Mouse (Mus musculus): ENCODE data around the gene Itpk1. TPM values are rescaled to one million over a fixed set of nuclear protein-coding genes. Genes with fewer than 3 reads are reported as not detected.

The Itpk1 gene
- polyA plus RNA-seq, 1 experiment, result 44.0 TPM

GRCm38 (mm10) chr12:102596410-102596809, 108.3 kb downstream of the Itpk1 start:
- no peak overlapping the region for H3K9ac ChIP-seq (ENCODE audit: low read depth, poor library complexity, severe bottlenecking)
- H3K4me1 ChIP-seq (ENCODE audit: control insufficient read depth, insufficient read depth, low read length), result peaks cover 10% of the 10 kb centered on the region
- H3K4me3 ChIP-seq (ENCODE audit: low read depth, low read length), result no peak overlapping the region
- H3K36me3 ChIP-seq (ENCODE audit: control insufficient read depth, insufficient read depth, low read length, poor library complexity, severe bottlenecking), result no peaks in the 10 kb centered on the region
- H3K9me3 ChIP-seq (replicated peaks; ENCODE audit: control insufficient read depth, insufficient read depth, low read length, poor library complexity, severe bottlenecking), result no peaks in the 10 kb centered on the region
- H3K27me3 ChIP-seq (ENCODE audit: control insufficient read depth, insufficient read depth, low read length, poor library complexity, severe bottlenecking), result no peaks in the 10 kb centered on the region
- TF ChIP-seq CTCF (IDR thresholded peaks at IDR 0.05; ENCODE audit: low read depth, low read length) (peak; percentile 78), EP300 (IDR thresholded peaks at IDR 0.05; ENCODE audit: insufficient read depth, low read depth, low read length) (no peak)
- H3K27ac ChIP-seq (ENCODE audit: insufficient read depth, low read length), result no peak overlapping the region

- no peaks in the 10 kb centered on the region for H3K36me3 ChIP-seq (ENCODE audit: control insufficient read depth, insufficient read depth, low read length, poor library complexity, severe bottlenecking)
- no peak overlapping the region for H3K9ac ChIP-seq (ENCODE audit: low read depth, poor library complexity, severe bottlenecking)
- H3K9me3 ChIP-seq (replicated peaks; ENCODE audit: control insufficient read depth, insufficient read depth, low read length, poor library complexity, severe bottlenecking), result no peaks in the 10 kb centered on the region
- H3K27me3 ChIP-seq (ENCODE audit: control insufficient read depth, insufficient read depth, low read length, poor library complexity, severe bottlenecking), result no peaks in the 10 kb centered on the region
- TF ChIP-seq EP300 (IDR thresholded peaks at IDR 0.05; ENCODE audit: insufficient read depth, low read depth, low read length) (no peak), POLR2A (IDR thresholded peaks at IDR 0.05; ENCODE audit: insufficient read depth, low read length) (no peak), CTCF (IDR thresholded peaks at IDR 0.05; ENCODE audit: low read depth, low read length) (no peak)
- no peak overlapping the region for H3K27ac ChIP-seq (ENCODE audit: insufficient read depth, low read length)
- H3K4me1 ChIP-seq (ENCODE audit: control insufficient read depth, insufficient read depth, low read length), result peaks cover 2% of the 10 kb centered on the region
- H3K4me3 ChIP-seq (ENCODE audit: low read depth, low read length), result no peak overlapping the region
These were observed 110.1 kb downstream of the Itpk1 start for GRCm38 (mm10) chr12:102594627-102595026.

GRCm38 (mm10) chr12:102593699-102594098, 111.0 kb downstream of the Itpk1 start:
- H3K9me3 ChIP-seq (replicated peaks; ENCODE audit: control insufficient read depth, insufficient read depth, low read length, poor library complexity, severe bottlenecking), result no peaks in the 10 kb centered on the region
- no peaks in the 10 kb centered on the region for H3K4me1 ChIP-seq (ENCODE audit: control insufficient read depth, insufficient read depth, low read length)
- H3K27ac ChIP-seq (ENCODE audit: insufficient read depth, low read length), result no peak overlapping the region
- H3K4me3 ChIP-seq (ENCODE audit: low read depth, low read length), result no peak overlapping the region
- no peaks in the 10 kb centered on the region for H3K27me3 ChIP-seq (ENCODE audit: control insufficient read depth, insufficient read depth, low read length, poor library complexity, severe bottlenecking)
- H3K36me3 ChIP-seq (ENCODE audit: control insufficient read depth, insufficient read depth, low read length, poor library complexity, severe bottlenecking), result no peaks in the 10 kb centered on the region
- H3K9ac ChIP-seq (ENCODE audit: low read depth, poor library complexity, severe bottlenecking), result no peak overlapping the region
- TF ChIP-seq POLR2A (IDR thresholded peaks at IDR 0.05; ENCODE audit: insufficient read depth, low read length) (no peak), CTCF (IDR thresholded peaks at IDR 0.05; ENCODE audit: low read depth, low read length) (no peak), EP300 (IDR thresholded peaks at IDR 0.05; ENCODE audit: insufficient read depth, low read depth, low read length) (no peak)

GRCm38 (mm10) chr12:102590711-102591360, 113.9 kb downstream of the Itpk1 start:
- Histone ChIP-seq H3K27me3 (ENCODE audit: control insufficient read depth, insufficient read depth, low read length, poor library complexity, severe bottlenecking) (no peaks in the 10 kb centered on the region), H3K9ac (ENCODE audit: low read depth, poor library complexity, severe bottlenecking) (no peak overlapping the region), H3K27ac (ENCODE audit: insufficient read depth, low read length) (no peak overlapping the region)

GRCm38 (mm10) chr12:102587106-102587505, 117.6 kb downstream of the Itpk1 start:
- Histone ChIP-seq H3K27ac (ENCODE audit: insufficient read depth, low read length) (no peak overlapping the region), H3K9ac (ENCODE audit: low read depth, poor library complexity, severe bottlenecking) (no peak overlapping the region), H3K9me3 (replicated peaks; ENCODE audit: control insufficient read depth, insufficient read depth, low read length, poor library complexity, severe bottlenecking) (no peaks in the 10 kb centered on the region), H3K27me3 (ENCODE audit: control insufficient read depth, insufficient read depth, low read length, poor library complexity, severe bottlenecking) (no peaks in the 10 kb centered on the region), H3K36me3 (ENCODE audit: control insufficient read depth, insufficient read depth, low read length, poor library complexity, severe bottlenecking) (peaks cover 7% of the 10 kb centered on the region), H3K4me3 (ENCODE audit: low read depth, low read length) (no peak overlapping the region), H3K4me1 (ENCODE audit: control insufficient read depth, insufficient read depth, low read length) (no peaks in the 10 kb centered on the region)
- TF ChIP-seq POLR2A (IDR thresholded peaks at IDR 0.05; ENCODE audit: insufficient read depth, low read length), result no peak

More at GRCm38 (mm10) chr12:102590711-102591360, 113.9 kb downstream of the Itpk1 start:
- no peak overlapping the region for H3K4me3 ChIP-seq (ENCODE audit: low read depth, low read length)
- peaks cover 5% of the 10 kb centered on the region; the same call in 1 of the 2 replicates for H3K36me3 ChIP-seq (ENCODE audit: control insufficient read depth, insufficient read depth, low read length, poor library complexity, severe bottlenecking)
- H3K9me3 ChIP-seq (replicated peaks; ENCODE audit: control insufficient read depth, insufficient read depth, low read length, poor library complexity, severe bottlenecking), result no peaks in the 10 kb centered on the region
- TF ChIP-seq POLR2A (IDR thresholded peaks at IDR 0.05; ENCODE audit: insufficient read depth, low read length) (no peak), CTCF (IDR thresholded peaks at IDR 0.05; ENCODE audit: low read depth, low read length) (no peak), EP300 (IDR thresholded peaks at IDR 0.05; ENCODE audit: insufficient read depth, low read depth, low read length) (no peak)
- no peaks in the 10 kb centered on the region for H3K4me1 ChIP-seq (ENCODE audit: control insufficient read depth, insufficient read depth, low read length)

- peaks cover 7% of the 10 kb centered on the region for H3K36me3 ChIP-seq (ENCODE audit: control insufficient read depth, insufficient read depth, low read length, poor library complexity, severe bottlenecking)
These were observed 118.3 kb downstream of the Itpk1 start for GRCm38 (mm10) chr12:102586286-102586881.

More at GRCm38 (mm10) chr12:102586286-102586881, 118.3 kb downstream of the Itpk1 start:
- TF ChIP-seq CTCF (IDR thresholded peaks at IDR 0.05; ENCODE audit: low read depth, low read length) (no peak), POLR2A (IDR thresholded peaks at IDR 0.05; ENCODE audit: insufficient read depth, low read length) (no peak), EP300 (IDR thresholded peaks at IDR 0.05; ENCODE audit: insufficient read depth, low read depth, low read length) (no peak)
- Histone ChIP-seq H3K27me3 (ENCODE audit: control insufficient read depth, insufficient read depth, low read length, poor library complexity, severe bottlenecking) (no peaks in the 10 kb centered on the region), H3K27ac (ENCODE audit: insufficient read depth, low read length) (no peak overlapping the region), H3K9me3 (replicated peaks; ENCODE audit: control insufficient read depth, insufficient read depth, low read length, poor library complexity, severe bottlenecking) (no peaks in the 10 kb centered on the region), H3K9ac (ENCODE audit: low read depth, poor library complexity, severe bottlenecking) (no peak overlapping the region), H3K4me1 (ENCODE audit: control insufficient read depth, insufficient read depth, low read length) (no peaks in the 10 kb centered on the region), H3K4me3 (ENCODE audit: low read depth, low read length) (no peak overlapping the region)
